Mouse (Mus musculus) testis, adult 2 months (tissue): Measurements from ENCODE around the gene Itpr1. TPM values are rescaled to one million over a fixed set of nuclear protein-coding genes. Genes with fewer than 3 reads are reported as not detected.

Source experiments
- H3K27ac ChIP-seq: fragments of 200-500 bp; 2 replicates; pipeline ENCODE4 v1.5.1; 2012; ENCODE audit warnings: low read depth, low read length; ENCODE audit not compliant: control insufficient read depth, insufficient read depth
- H3K27me3 ChIP-seq: fragments of 200-500 bp; 2 replicates; pipeline ENCODE4 v1.6.1; 2012; ENCODE audit warnings: mild to moderate bottlenecking, low read length, moderate library complexity; ENCODE audit not compliant: control insufficient read depth, insufficient read depth
- H3K36me3 ChIP-seq: fragments of 200-500 bp; 2 replicates; pipeline ENCODE4 v1.6.1; 2012; ENCODE audit warnings: mild to moderate bottlenecking, low read length; ENCODE audit not compliant: control insufficient read depth, insufficient read depth
- H3K4me1 ChIP-seq: fragments of 200-500 bp; 2 replicates; pipeline ENCODE4 v1.6.1; 2012; ENCODE audit warnings: low read length; ENCODE audit not compliant: control insufficient read depth, insufficient read depth
- H3K4me3 ChIP-seq: fragments of 200-500 bp; 2 replicates; pipeline ENCODE4 v1.5.1; 2012; ENCODE audit warnings: low read depth, mild to moderate bottlenecking, low read length, moderate library complexity, mixed read lengths; ENCODE audit not compliant: control insufficient read depth
- CTCF ChIP-seq: fragments of 200-500 bp; IDR thresholded peaks from 2 replicates; pipeline ENCODE4 v1.5.1; 2012; ENCODE audit warnings: low read depth, mild to moderate bottlenecking, inconsistent platforms, low read length, moderate library complexity; ENCODE audit not compliant: control insufficient read depth, insufficient read depth, insufficient replicate concordance
- POLR2A ChIP-seq: fragments of 200-500 bp; IDR thresholded peaks from 2 replicates; pipeline ENCODE4 v1.6.1; 2012; ENCODE audit warnings: low read depth, mild to moderate bottlenecking, inconsistent platforms, low read length, moderate library complexity; ENCODE audit not compliant: control insufficient read depth
- polyA plus RNA-seq: library from polyadenylated mRNA; depleted of rRNA; stranded (reverse); fragments of >200 nt; gene quantifications from 2 replicates; pipeline ENCODE4 v1.2.3, GENCODE M21; 2012

The Itpr1 gene
- polyA plus RNA-seq, 1 experiment: 7.3 TPM

- TF ChIP-seq CTCF: no peak
- no peak for TF ChIP-seq POLR2A
- no peaks in the 10 kb centered on the region for H3K4me1 ChIP-seq
- H3K4me3 ChIP-seq: no peak overlapping the region
- no peaks in the 10 kb centered on the region for H3K27me3 ChIP-seq
- H3K36me3 ChIP-seq: no peaks in the 10 kb centered on the region
- no peak overlapping the region for H3K27ac ChIP-seq
Observed at GRCm38 (mm10) chr6:108518552-108518951, 305.7 kb downstream of the Itpr1 start.

DNA sequence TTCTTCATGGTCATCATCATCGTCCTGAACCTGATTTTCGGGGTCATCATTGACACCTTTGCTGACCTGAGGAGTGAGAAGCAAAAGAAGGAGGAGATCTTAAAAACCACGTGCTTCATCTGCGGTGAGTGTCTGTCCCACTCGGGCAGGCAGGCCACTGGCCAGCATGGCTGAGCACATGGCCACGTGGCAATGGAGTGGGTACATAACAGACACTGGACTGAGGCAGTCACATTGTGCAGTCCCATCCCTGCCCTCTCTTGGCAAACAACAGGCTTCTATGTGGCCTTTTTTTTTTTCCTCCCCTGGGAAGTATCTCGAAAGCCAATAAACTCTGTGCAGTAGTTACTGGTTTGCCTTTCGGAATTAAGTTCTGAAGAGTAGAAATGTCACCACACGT lies 306.4 kb downstream of the Itpr1 start:
- no peaks in the 10 kb centered on the region for H3K27me3 ChIP-seq
- no peak overlapping the region for H3K4me3 ChIP-seq
- no peaks in the 10 kb centered on the region for H3K36me3 ChIP-seq
- no peaks in the 10 kb centered on the region for H3K4me1 ChIP-seq
- no peak overlapping the region for H3K27ac ChIP-seq
- no peak for TF ChIP-seq CTCF
- no peak for TF ChIP-seq POLR2A

GRCm38 (mm10) chr6:108523956-108524616 lies 311.2 kb downstream of the Itpr1 start:
- H3K4me3 ChIP-seq: no peak overlapping the region
- TF ChIP-seq POLR2A: no peak
- no peak for TF ChIP-seq CTCF
- no peaks in the 10 kb centered on the region for H3K27me3 ChIP-seq
- no peak overlapping the region for H3K27ac ChIP-seq
- no peaks in the 10 kb centered on the region for H3K36me3 ChIP-seq
- no peaks in the 10 kb centered on the region for H3K4me1 ChIP-seq

GRCm38 (mm10) chr6:108524617-108525010 lies 311.7 kb downstream of the Itpr1 start:
- no peak for TF ChIP-seq POLR2A
- no peak for TF ChIP-seq CTCF
- Histone ChIP-seq H3K27me3 (no peaks in the 10 kb centered on the region), H3K36me3 (no peaks in the 10 kb centered on the region), H3K4me1 (no peaks in the 10 kb centered on the region), H3K27ac (no peak overlapping the region), H3K4me3 (no peak overlapping the region)

DNA sequence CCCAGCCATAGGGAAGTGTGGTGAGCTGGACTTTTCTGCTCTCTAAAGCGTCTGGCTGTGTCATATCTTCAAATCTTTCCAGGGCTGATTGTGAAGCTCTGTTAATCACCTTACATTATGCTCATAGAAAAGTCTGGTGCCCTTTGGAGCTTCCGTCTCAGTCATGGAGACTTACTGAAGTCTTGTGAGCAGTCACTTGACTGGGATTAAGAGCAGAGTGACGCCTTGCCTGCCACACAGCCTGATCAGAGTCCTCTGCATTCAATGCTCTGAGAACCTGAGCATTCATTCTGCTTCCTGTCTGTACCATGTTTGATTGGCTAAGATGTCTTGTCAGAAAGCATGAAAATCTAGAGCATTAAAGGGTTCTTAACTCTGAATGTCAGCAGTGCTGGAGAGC lies 314.7 kb downstream of the Itpr1 start:
- no peak overlapping the region for H3K4me3 ChIP-seq
- H3K4me1 ChIP-seq: no peaks in the 10 kb centered on the region
- H3K27me3 ChIP-seq: no peaks in the 10 kb centered on the region
- H3K36me3 ChIP-seq: no peaks in the 10 kb centered on the region
- no peak overlapping the region for H3K27ac ChIP-seq
- TF ChIP-seq POLR2A (no peak), CTCF (no peak)

- H3K27ac ChIP-seq: no peak overlapping the region
- no peaks in the 10 kb centered on the region for H3K36me3 ChIP-seq
- no peaks in the 10 kb centered on the region for H3K27me3 ChIP-seq
- no peaks in the 10 kb centered on the region for H3K4me1 ChIP-seq
- H3K4me3 ChIP-seq: no peak overlapping the region
- TF ChIP-seq POLR2A: no peak
- TF ChIP-seq CTCF: no peak
Observed at GRCm38 (mm10) chr6:108527993-108528392, 315.1 kb downstream of the Itpr1 start.

DNA sequence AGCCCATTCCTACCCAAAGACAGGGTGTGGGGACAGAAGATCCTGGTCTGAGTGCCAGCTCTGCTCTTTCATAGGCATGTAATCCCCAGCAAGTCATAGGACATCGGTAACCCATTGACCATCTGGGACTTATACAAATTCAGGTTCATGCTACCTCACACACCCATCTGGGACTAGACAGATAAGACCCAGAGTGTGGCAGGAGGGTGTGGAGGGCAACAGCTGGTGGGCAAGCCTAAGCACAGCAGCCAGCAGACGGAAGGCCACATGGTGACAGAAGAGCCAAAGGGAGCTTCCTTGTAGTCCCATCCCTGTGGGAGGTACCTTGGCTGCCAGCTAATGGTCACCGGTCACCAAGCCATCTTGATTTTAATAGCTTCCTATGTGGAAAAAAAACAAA lies 316.3 kb downstream of the Itpr1 start:
- Histone ChIP-seq H3K4me3 (no peak overlapping the region), H3K36me3 (no peaks in the 10 kb centered on the region), H3K4me1 (no peaks in the 10 kb centered on the region), H3K27ac (no peak overlapping the region), H3K27me3 (no peaks in the 10 kb centered on the region)
- TF ChIP-seq POLR2A (no peak), CTCF (no peak)
